Mouse (Mus musculus) NIH3T3 (cell line): ENCODE measurements around the gene Tcp11l1.

Source experiments
- DNase-seq: peaks from one replicate; pipeline ENCODE4 v3.0.0-alpha.2; 2012; ENCODE audit warnings: low read depth

Gene Tcp11l1

GRCm38 (mm10) chr2:104710670-104711370 lies 1.1 kb downstream of the Tcp11l1 start:
- DNase-seq = no peak

GRCm38 (mm10) chr2:104709786-104710337 lies 2.1 kb downstream of the Tcp11l1 start:
- DNase-seq = no peak

DNA sequence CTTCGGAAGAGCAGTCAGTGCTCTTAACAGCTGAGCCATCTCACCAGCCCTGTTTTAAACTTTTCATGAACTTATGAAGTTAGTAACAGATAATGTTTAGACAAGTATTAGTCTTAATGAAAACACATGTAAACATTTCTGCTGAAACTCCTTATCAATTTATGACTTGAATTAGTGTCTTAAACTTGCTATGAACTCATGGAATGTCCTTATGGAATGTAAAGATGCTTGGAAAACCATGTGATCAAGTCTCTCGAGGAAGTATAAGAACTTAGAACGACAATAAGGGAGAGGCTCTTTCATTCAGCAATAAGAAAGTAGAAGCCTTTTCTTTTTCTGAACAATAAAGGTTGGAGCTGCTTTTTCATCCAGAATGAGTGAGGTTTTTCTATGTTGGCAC lies 7.6 kb downstream of the Tcp11l1 start:
- no peak for DNase-seq

DNA sequence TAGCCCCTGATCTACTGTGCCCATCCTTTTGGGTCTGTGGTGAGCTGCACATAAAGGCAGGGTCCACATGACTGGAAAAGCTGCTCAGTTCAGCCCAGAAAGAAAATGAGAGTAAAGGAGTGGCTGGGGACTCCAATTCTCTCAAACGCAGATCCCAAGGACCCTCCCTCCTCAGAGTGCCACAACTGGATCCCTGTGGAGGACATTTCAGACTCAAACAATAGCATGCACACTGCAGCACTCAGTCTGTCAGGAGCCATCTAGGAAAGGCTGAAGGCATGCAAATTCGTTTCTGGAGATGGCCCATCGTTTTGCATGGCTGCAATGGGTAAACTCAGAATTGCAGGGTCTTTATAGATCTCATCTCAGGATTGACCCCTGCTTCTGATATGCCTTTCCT lies 8.8 kb downstream of the Tcp11l1 start:
- DNase-seq = no peak

GRCm38 (mm10) chr2:104699659-104700058 lies 12.3 kb downstream of the Tcp11l1 start:
- DNase-seq = no peak

GRCm38 (mm10) chr2:104692551-104692950 lies 19.4 kb downstream of the Tcp11l1 start:
- DNase-seq = no peak

GRCm38 (mm10) chr2:104690720-104691119 lies 21.2 kb downstream of the Tcp11l1 start:
- DNase-seq = no peak

DNA sequence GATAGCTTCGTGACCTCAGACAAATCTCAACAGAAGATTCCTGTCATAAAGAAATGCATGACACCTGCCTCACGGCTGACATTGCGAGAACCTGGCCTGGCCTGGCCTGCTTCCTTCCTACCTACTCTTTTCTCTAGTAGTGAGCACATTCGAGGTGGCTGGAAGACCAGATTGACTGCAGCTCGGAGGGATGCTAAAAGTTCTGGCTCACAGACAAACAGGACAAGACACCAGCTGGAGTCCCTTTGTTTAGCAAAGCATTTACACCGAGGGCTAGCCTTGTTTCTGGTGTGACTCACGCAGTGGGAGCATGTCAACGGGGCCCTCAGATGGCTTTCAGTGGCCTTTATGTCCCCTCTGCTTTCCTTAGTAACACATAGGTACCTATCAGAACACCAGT lies 23.2 kb downstream of the Tcp11l1 start:
- no peak for DNase-seq

GRCm38 (mm10) chr2:104688321-104688720 lies 23.6 kb downstream of the Tcp11l1 start:
- no peak for DNase-seq

GRCm38 (mm10) chr2:104687261-104687660 lies 24.7 kb downstream of the Tcp11l1 start:
- DNase-seq = no peak

- DNase-seq = peak; percentile 95
Measured at GRCm38 (mm10) chr2:104685418-104685817, 26.6 kb downstream of the Tcp11l1 start.

DNA sequence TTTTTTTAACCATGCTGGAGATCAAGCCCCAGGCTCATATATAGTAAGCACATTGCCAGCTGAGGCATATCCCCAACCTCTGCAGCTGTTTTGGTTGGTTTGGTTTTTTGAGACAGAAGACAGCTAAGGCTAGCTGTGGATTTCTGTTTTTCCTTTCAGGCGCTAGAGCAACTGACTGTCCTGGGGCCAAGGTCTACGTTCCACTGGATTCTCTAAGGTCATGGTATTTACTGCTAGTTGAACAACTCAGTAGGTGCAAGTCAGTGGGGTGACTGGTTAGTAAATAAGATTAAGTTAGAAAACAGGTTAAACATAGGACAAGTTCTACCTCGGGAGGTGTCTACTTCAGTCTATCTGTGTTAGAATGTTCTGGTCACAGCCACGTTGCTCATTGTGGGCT lies 27.2 kb downstream of the Tcp11l1 start:
- DNase-seq = no peak

GRCm38 (mm10) chr2:104677326-104677725 lies 34.6 kb downstream of the Tcp11l1 start:
- DNase-seq = no peak

- no peak for DNase-seq
Measured at GRCm38 (mm10) chr2:104671724-104672123, 40.2 kb downstream of the Tcp11l1 start.

- no peak for DNase-seq
Measured at GRCm38 (mm10) chr2:104669122-104669804, 42.7 kb downstream of the Tcp11l1 start.

DNA sequence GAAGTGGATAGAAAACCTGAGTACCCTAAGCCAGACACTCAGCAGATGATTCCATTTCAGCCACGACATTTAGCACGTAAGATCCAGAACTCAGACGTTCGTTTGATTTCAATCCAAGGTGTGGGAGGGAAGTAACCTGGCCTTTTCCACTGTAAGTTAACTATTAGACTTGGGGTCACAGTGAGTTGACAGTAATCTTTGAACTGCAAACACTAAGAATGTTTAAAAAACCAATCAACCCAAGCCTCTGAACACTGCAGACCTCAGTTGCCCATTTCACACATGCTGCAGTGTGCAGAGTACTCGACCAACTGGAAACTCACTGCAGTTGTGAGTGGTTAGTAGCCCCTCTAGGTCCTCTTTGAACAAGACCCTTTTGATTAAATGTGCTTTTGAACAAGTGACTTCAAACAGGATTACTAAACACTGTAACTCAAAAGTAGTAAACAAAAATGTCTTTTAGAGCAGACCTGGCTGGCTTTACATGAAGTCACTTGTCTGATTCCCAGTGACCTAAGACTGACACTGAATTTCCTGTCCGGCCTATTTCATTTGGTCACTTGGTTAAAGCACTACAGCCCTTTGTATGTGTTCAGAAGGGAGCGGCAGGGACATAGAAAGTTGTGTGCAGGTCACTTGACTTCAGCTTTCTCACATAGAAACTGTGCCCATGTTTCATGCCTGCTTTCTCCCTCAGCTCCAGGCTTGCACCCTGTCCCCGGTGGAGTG lies 48.4 kb downstream of the Tcp11l1 start:
- DNase-seq = no peak

GRCm38 (mm10) chr2:104658659-104659058 lies 53.3 kb downstream of the Tcp11l1 start:
- DNase-seq = no peak

GRCm38 (mm10) chr2:104615985-104616711 lies 95.8 kb downstream of the Tcp11l1 start:
- DNase-seq = no peak

DNA sequence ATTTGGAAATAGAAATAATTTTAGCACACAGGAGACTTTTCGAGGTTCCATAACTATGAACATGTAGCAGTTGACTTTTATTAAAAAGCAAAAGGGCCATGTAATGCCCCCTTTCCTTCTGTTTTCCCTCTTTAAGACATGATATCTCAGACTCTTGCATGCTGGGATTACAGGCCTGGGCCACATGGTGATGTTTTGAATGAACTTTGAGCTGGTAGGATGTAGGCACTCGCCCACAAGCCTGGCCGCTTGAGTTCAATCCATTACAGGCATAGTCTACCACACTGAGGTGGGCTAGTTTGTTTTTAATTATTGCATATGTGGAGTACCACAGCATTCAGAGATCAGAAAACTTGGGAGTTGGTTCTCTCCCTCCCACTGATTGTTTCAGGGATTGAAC lies 97.2 kb downstream of the Tcp11l1 start:
- DNase-seq = no peak
